Mouse (Mus musculus): ENCODE data around the gene Ctsl. TPM values are rescaled to one million over a fixed set of nuclear protein-coding genes. Genes with fewer than 3 reads are reported as not detected.

Gene Ctsl
- polyA plus RNA-seq, 1 experiment = 370 TPM

DNA sequence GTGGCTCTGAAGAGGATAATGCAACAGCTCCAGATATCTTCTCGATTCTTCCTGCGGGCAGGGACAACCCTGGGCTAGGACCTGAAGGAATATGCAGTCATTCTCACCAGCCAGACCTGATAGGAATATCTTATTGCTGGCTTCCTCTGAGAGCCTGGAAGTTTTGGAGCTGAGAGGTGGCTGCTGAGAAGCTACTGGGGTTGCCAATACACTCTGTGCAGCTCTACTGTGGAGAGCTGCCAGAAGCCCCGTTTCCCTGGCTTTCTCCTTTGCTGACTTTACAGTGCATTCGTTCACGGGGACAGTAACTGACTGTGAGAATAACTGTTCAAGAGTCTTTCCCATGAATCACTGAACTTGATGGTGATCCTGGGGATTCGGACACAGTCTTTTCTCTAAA, 34.9 kb upstream of the Ctsl start:
- H3K4me1 ChIP-seq (ENCODE audit: control insufficient read depth, insufficient read depth, low read length) = peaks cover 16% of the 10 kb centered on the region; the same call in 1 of the 2 replicates
- H3K27me3 ChIP-seq (replicated peaks; ENCODE audit: control insufficient read depth, insufficient read depth, low read length) = no peaks in the 10 kb centered on the region
- H3K4me3 ChIP-seq (ENCODE audit: insufficient read depth, low read depth, low read length) = no peak overlapping the region
- 67% methylated on average over 6 of the region's 6 CpGs for WGBS
- no peaks in the 10 kb centered on the region for H3K36me3 ChIP-seq (ENCODE audit: control insufficient read depth, insufficient read depth, low read length)
- no peak overlapping the region for H3K27ac ChIP-seq (ENCODE audit: insufficient read depth, low read depth, low read length)
- DNase-seq = peak; percentile 24
- TF ChIP-seq POLR2A (IDR thresholded peaks at IDR 0.05; ENCODE audit: low read depth, low read length) (no peak), CTCF (conservative IDR thresholded peaks at IDR 0.05; ENCODE audit: insufficient read depth, insufficient read length, low read depth, low read length) (no peak)

GRCm38 (mm10) chr13:64403519-64403918, 32.8 kb upstream of the Ctsl start:
- Histone ChIP-seq H3K4me3 (ENCODE audit: insufficient read depth, low read depth, low read length) (no peak overlapping the region), H3K4me1 (ENCODE audit: control insufficient read depth, insufficient read depth, low read length) (peaks cover 16% of the 10 kb centered on the region; the same call in 1 of the 2 replicates), H3K27ac (ENCODE audit: insufficient read depth, low read depth, low read length) (no peak overlapping the region), H3K36me3 (ENCODE audit: control insufficient read depth, insufficient read depth, low read length) (no peaks in the 10 kb centered on the region), H3K27me3 (replicated peaks; ENCODE audit: control insufficient read depth, insufficient read depth, low read length) (no peaks in the 10 kb centered on the region)
- DNase-seq = no peak
- WGBS = 45% methylated on average over 3 of the region's 3 CpGs
- no peak for TF ChIP-seq POLR2A (IDR thresholded peaks at IDR 0.05; ENCODE audit: low read depth, low read length)

- no peak for TF ChIP-seq CTCF (conservative IDR thresholded peaks at IDR 0.05; ENCODE audit: insufficient read depth, insufficient read length, low read depth, low read length)
- TF ChIP-seq POLR2A (IDR thresholded peaks at IDR 0.05; ENCODE audit: low read depth, low read length) = no peak
- DNase-seq = no peak
- no peaks in the 10 kb centered on the region for H3K36me3 ChIP-seq (ENCODE audit: control insufficient read depth, insufficient read depth, low read length)
- peaks cover 16% of the 10 kb centered on the region; the same call in 1 of the 2 replicates for H3K4me1 ChIP-seq (ENCODE audit: control insufficient read depth, insufficient read depth, low read length)
- no peak overlapping the region for H3K4me3 ChIP-seq (ENCODE audit: insufficient read depth, low read depth, low read length)
- no peaks in the 10 kb centered on the region for H3K27me3 ChIP-seq (replicated peaks; ENCODE audit: control insufficient read depth, insufficient read depth, low read length)
- no peak overlapping the region for H3K27ac ChIP-seq (ENCODE audit: insufficient read depth, low read depth, low read length)
- 89% methylated on average over 8 of the region's 8 CpGs for WGBS
These were observed 32.3 kb upstream of the Ctsl start for GRCm38 (mm10) chr13:64402951-64403460.

DNA sequence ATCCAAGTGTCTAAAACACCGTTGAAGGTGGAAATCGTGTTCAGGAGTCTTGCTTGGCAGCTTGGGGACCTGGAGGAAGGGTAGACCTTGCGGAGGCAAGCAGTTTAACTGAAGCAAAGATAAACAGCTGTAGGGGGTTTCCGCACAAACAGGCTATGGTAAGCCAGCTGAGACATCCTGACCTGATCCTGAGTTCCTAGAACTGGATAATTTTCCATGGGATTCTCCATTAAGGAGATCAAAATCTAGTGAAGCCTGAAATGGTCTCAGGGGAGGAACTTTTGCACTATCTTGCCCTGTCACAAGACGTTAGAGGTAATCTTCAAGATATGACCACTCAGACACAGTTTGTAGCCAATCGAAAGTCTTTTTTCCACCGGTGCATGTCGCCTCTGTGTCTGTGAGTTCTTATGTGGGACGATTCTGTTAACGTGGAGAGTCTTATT, 31.8 kb upstream of the Ctsl start:
- H3K27me3 ChIP-seq (replicated peaks; ENCODE audit: control insufficient read depth, insufficient read depth, low read length) = no peaks in the 10 kb centered on the region
- no peak overlapping the region for H3K27ac ChIP-seq (ENCODE audit: insufficient read depth, low read depth, low read length)
- WGBS = 74% methylated on average over 10 of the region's 10 CpGs
- no peak overlapping the region for H3K4me3 ChIP-seq (ENCODE audit: insufficient read depth, low read depth, low read length)
- peaks cover 16% of the 10 kb centered on the region; the same call in 1 of the 2 replicates for H3K4me1 ChIP-seq (ENCODE audit: control insufficient read depth, insufficient read depth, low read length)
- DNase-seq = peak; percentile 36
- no peaks in the 10 kb centered on the region for H3K36me3 ChIP-seq (ENCODE audit: control insufficient read depth, insufficient read depth, low read length)
- no peak for TF ChIP-seq CTCF (conservative IDR thresholded peaks at IDR 0.05; ENCODE audit: insufficient read depth, insufficient read length, low read depth, low read length)
- no peak for TF ChIP-seq POLR2A (IDR thresholded peaks at IDR 0.05; ENCODE audit: low read depth, low read length)

DNA sequence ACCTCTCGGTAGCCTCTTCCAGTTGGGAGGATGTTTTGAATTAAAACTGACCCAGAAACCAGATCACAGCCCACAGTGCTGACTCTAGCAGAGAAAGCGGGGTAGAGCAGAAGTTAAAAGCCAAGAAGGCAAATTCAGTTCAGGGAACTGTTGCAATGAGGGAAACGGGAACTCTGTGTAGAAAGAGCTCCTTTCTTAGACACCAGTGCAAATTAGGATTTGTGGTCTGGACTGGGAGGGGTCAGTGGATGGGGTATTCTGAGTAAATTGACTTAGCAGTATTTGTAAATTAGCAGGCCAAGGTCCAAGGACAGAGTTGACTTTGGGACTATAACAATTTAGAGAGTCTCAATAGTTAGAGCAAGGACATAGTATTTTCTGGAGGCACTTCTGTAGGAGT, 31.3 kb upstream of the Ctsl start:
- TF ChIP-seq CTCF (conservative IDR thresholded peaks at IDR 0.05; ENCODE audit: insufficient read depth, insufficient read length, low read depth, low read length) = no peak
- no peak for TF ChIP-seq POLR2A (IDR thresholded peaks at IDR 0.05; ENCODE audit: low read depth, low read length)
- H3K27ac ChIP-seq (ENCODE audit: insufficient read depth, low read depth, low read length) = no peak overlapping the region
- H3K4me1 ChIP-seq (ENCODE audit: control insufficient read depth, insufficient read depth, low read length) = peaks cover 16% of the 10 kb centered on the region; the same call in 1 of the 2 replicates
- H3K4me3 ChIP-seq (ENCODE audit: insufficient read depth, low read depth, low read length) = no peak overlapping the region
- no peaks in the 10 kb centered on the region for H3K36me3 ChIP-seq (ENCODE audit: control insufficient read depth, insufficient read depth, low read length)
- peak; percentile 52 for DNase-seq
- no peaks in the 10 kb centered on the region for H3K27me3 ChIP-seq (replicated peaks; ENCODE audit: control insufficient read depth, insufficient read depth, low read length)
- 32% methylated on average over 3 of the region's 3 CpGs for WGBS

DNA sequence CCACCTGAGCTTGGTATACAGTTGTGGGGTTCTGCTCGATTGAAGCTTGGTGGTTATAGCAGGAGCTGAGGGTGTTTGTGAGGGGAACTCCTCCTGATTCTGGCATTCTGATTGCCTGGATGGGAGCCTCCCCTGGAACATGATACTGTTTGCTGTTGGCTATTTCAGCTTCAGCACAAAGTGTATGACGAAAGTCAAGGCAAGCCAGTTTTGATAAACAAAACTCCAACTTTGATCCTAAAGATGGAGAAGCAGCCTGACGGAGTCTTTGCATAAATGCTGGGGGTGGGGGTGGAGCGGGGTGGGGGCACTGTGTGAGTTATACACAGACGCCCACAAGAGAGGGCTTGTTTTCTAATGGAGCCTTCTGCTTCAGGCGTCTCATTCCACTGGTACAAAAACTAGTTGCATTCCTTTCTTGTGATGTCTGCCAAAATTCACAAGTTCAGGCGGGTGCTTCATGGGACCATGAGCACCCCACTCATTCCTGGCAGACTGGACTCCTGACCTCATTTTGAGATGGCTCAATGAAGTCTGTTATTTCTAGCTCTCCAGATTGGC, 30.2 kb upstream of the Ctsl start:
- peak overlapping the region; percentile 5; the same call in 1 of the 2 replicates for H3K27ac ChIP-seq (ENCODE audit: insufficient read depth, low read depth, low read length)
- no peak overlapping the region for H3K4me3 ChIP-seq (ENCODE audit: insufficient read depth, low read depth, low read length)
- TF ChIP-seq POLR2A (IDR thresholded peaks at IDR 0.05; ENCODE audit: low read depth, low read length) (no peak), CTCF (conservative IDR thresholded peaks at IDR 0.05; ENCODE audit: insufficient read depth, insufficient read length, low read depth, low read length) (no peak)
- 19% methylated on average over 7 of the region's 7 CpGs for WGBS
- H3K36me3 ChIP-seq (ENCODE audit: control insufficient read depth, insufficient read depth, low read length) = no peaks in the 10 kb centered on the region
- peaks cover 16% of the 10 kb centered on the region; the same call in 1 of the 2 replicates for H3K4me1 ChIP-seq (ENCODE audit: control insufficient read depth, insufficient read depth, low read length)
- peak; percentile 90 for DNase-seq
- no peaks in the 10 kb centered on the region for H3K27me3 ChIP-seq (replicated peaks; ENCODE audit: control insufficient read depth, insufficient read depth, low read length)

DNA sequence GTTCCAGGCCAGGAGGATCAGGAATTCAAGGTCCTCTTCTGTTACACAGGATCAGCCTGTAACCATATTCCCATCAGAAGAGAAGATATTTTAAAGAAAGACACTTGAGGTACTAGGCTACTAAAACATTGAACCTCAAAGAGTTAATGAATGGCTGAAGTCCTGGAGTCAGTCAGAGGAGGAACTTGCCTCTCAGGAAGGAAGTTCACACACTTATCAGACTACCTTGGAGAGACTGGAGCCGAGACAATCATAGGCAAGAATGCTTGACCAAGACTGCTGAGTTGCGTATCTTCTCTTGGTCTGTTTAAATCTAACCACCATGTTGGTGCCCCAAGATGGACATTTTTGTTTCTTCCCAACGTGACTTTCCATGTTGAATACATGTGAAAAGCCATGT, 29.2 kb upstream of the Ctsl start:
- no peaks in the 10 kb centered on the region for H3K27me3 ChIP-seq (replicated peaks; ENCODE audit: control insufficient read depth, insufficient read depth, low read length)
- no peaks in the 10 kb centered on the region for H3K36me3 ChIP-seq (ENCODE audit: control insufficient read depth, insufficient read depth, low read length)
- 71% methylated on average over 3 of the region's 3 CpGs for WGBS
- no peak overlapping the region for H3K4me3 ChIP-seq (ENCODE audit: insufficient read depth, low read depth, low read length)
- peaks cover 16% of the 10 kb centered on the region; the same call in 1 of the 2 replicates for H3K4me1 ChIP-seq (ENCODE audit: control insufficient read depth, insufficient read depth, low read length)
- TF ChIP-seq POLR2A (IDR thresholded peaks at IDR 0.05; ENCODE audit: low read depth, low read length) (no peak), CTCF (conservative IDR thresholded peaks at IDR 0.05; ENCODE audit: insufficient read depth, insufficient read length, low read depth, low read length) (no peak)
- no peak overlapping the region for H3K27ac ChIP-seq (ENCODE audit: insufficient read depth, low read depth, low read length)
- DNase-seq = no peak

Data from kidney, adult 2 months (tissue).